Mouse (Mus musculus) embryonic fibroblast, embryonic 13.5 days (primary cell): ENCODE results near the gene Ndufb4. TPM values are rescaled to one million over a fixed set of nuclear protein-coding genes. Genes with fewer than 3 reads are reported as not detected.
A peak's percentile ranks its signal among the peaks of the same experiment; 100 is the strongest.

ENCODE experiments used
- H3K27ac ChIP-seq: 2 replicates; pipeline ENCODE4 v1.5.1; 2012; ENCODE audit warnings: low read length, control low read depth, inconsistent platforms; ENCODE audit not compliant: insufficient read depth
- H3K4me1 ChIP-seq: 2 replicates; pipeline ENCODE4 v1.6.1; 2011; ENCODE audit warnings: low read length; ENCODE audit not compliant: control insufficient read depth, insufficient read depth
- H3K4me3 ChIP-seq: 2 replicates; pipeline ENCODE4 v1.5.1; 2011; ENCODE audit warnings: mild to moderate bottlenecking, control low read depth, low read length; ENCODE audit not compliant: insufficient read depth
- CTCF ChIP-seq: IDR thresholded peaks from 2 replicates; pipeline ENCODE4 v1.5.1; 2011; ENCODE audit warnings: mild to moderate bottlenecking, control low read depth, low read length, moderate library complexity, borderline replicate concordance; ENCODE audit not compliant: insufficient read depth
- POLR2A ChIP-seq: IDR thresholded peaks from 2 replicates; pipeline ENCODE4 v1.6.1; 2011; ENCODE audit warnings: low read depth, mild to moderate bottlenecking, control low read depth, low read length, moderate library complexity
- polyA plus RNA-seq: library from polyadenylated mRNA; stranded (reverse); fragments of >200 nt; gene quantifications from 2 replicates; pipeline ENCODE4 v1.2.4, GENCODE M21; 2011; ENCODE audit warnings: low read depth; ENCODE audit not compliant: missing spikeins, insufficient read length

Ndufb4 gene
- polyA plus RNA-seq, 1 experiment, result 80.9 TPM

GRCm38 (mm10) chr16:37637802-37638201 lies 16.5 kb downstream of the Ndufb4 start:
- no peak overlapping the region for H3K4me3 ChIP-seq
- no peaks in the 10 kb centered on the region for H3K4me1 ChIP-seq
- H3K27ac ChIP-seq, result no peak overlapping the region
- TF ChIP-seq POLR2A, result no peak
- TF ChIP-seq CTCF, result no peak

- no peak overlapping the region for H3K4me3 ChIP-seq
- H3K4me1 ChIP-seq, result no peaks in the 10 kb centered on the region
- H3K27ac ChIP-seq, result no peak overlapping the region
- TF ChIP-seq POLR2A (no peak), CTCF (peak; percentile 55; the same call in 1 of the 2 replicates)
Observed at GRCm38 (mm10) chr16:37636107-37636506, 18.1 kb downstream of the Ndufb4 start.

GRCm38 (mm10) chr16:37635095-37635494 lies 19.2 kb downstream of the Ndufb4 start:
- Histone ChIP-seq H3K27ac (no peak overlapping the region), H3K4me1 (no peaks in the 10 kb centered on the region), H3K4me3 (no peak overlapping the region)
- TF ChIP-seq CTCF, result no peak
- no peak for TF ChIP-seq POLR2A

- Histone ChIP-seq H3K4me3 (no peak overlapping the region), H3K4me1 (no peaks in the 10 kb centered on the region), H3K27ac (no peak overlapping the region)
- TF ChIP-seq POLR2A (no peak), CTCF (no peak)
Observed at GRCm38 (mm10) chr16:37634578-37634977, 19.7 kb downstream of the Ndufb4 start.

GRCm38 (mm10) chr16:37629011-37629410 lies 25.2 kb downstream of the Ndufb4 start:
- TF ChIP-seq POLR2A, result no peak
- TF ChIP-seq CTCF, result no peak
- Histone ChIP-seq H3K4me3 (no peak overlapping the region), H3K4me1 (no peaks in the 10 kb centered on the region), H3K27ac (no peak overlapping the region)

- Histone ChIP-seq H3K4me3 (no peak overlapping the region), H3K27ac (no peak overlapping the region), H3K4me1 (no peaks in the 10 kb centered on the region)
- TF ChIP-seq CTCF (no peak), POLR2A (no peak)
Observed at GRCm38 (mm10) chr16:37628336-37628735, 25.9 kb downstream of the Ndufb4 start.

- no peaks in the 10 kb centered on the region for H3K4me1 ChIP-seq
- H3K4me3 ChIP-seq, result no peak overlapping the region
- no peak for TF ChIP-seq POLR2A
- no peak for TF ChIP-seq CTCF
- no peak overlapping the region for H3K27ac ChIP-seq
Observed at GRCm38 (mm10) chr16:37626388-37626949, 27.8 kb downstream of the Ndufb4 start.

- Histone ChIP-seq H3K27ac (no peak overlapping the region), H3K4me1 (no peaks in the 10 kb centered on the region), H3K4me3 (no peak overlapping the region)
- no peak for TF ChIP-seq POLR2A
- no peak for TF ChIP-seq CTCF
Observed at GRCm38 (mm10) chr16:37622919-37623318, 31.3 kb downstream of the Ndufb4 start.

GRCm38 (mm10) chr16:37622403-37622802 lies 31.9 kb downstream of the Ndufb4 start:
- Histone ChIP-seq H3K4me1 (0 out of 2 replicates have a peak, but pooled peaks cover 3% of the 10 kb centered on the region), H3K27ac (no peak overlapping the region), H3K4me3 (no peak overlapping the region)
- TF ChIP-seq CTCF (no peak), POLR2A (no peak)

GRCm38 (mm10) chr16:37617695-37618094 lies 36.6 kb downstream of the Ndufb4 start:
- no peak overlapping the region for H3K4me3 ChIP-seq
- H3K4me1 ChIP-seq, result peaks cover 8% of the 10 kb centered on the region; the same call in 1 of the 2 replicates
- TF ChIP-seq POLR2A (no peak), CTCF (no peak)
- no peak overlapping the region for H3K27ac ChIP-seq
